Mouse (Mus musculus) adrenal gland, adult (tissue): ENCODE data around the gene Rab8a.
"Not testable (repeated sequence)": the region's sequence is repeated elsewhere in the genome, so short reads cannot be mapped to it uniquely, and the experiment has no call there.

ENCODE experiments used
- DNase-seq, 2 experiments: peaks; one replicate each; pipeline ENCODE4 v3.0.0; 2022 to 2023; ENCODE audit warnings: low spot score in 1 of 2; ENCODE audit not compliant: inconsistent age in 2 of 2

The Rab8a gene

DNA sequence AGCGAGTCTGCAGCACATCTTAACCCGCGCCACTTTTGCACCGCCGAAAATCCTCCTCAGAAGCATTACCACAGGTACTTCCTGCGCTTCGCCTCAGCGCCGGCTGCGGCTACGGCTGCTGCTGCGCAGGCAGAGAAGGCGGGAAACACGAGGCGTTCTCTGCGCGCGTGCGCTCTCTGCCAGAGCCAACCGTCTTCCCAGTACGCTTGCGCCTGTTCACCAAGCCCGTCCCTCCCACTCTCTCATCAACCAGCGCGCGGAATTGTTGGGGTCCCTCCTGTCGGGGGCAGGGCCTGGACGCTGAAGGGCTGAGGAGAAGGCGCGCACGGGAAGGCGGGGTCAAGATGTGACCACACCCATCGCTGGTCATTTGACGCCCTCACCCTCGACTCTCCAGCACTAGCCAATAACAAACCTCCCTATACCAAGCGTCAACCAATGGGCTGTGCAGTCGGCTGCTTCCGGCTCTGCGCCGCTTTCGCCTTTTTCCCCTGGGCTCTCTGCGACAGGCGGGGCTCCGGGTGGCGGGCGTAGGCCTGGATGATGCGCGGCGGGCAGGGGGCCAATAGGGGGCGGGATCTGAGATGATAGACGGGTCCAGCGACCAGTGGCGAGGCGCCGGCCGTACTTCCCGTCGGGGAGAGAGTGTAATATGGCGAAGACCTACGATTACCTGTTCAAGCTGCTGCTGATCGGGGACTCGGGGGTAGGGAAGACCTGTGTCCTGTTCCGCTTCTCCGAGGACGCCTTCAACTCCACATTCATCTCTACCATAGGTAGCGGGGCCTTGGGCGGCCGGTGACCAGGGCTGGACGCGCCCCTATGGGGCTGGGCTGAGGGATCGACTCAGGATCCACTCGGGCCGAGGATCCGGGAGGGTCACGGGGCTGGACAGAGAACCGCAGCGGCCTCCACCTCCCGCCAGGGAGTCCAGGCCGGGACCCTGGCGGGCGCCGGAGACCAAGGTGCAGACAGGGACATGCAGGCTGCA is at the start of gene Rab8a:
Gene Rab8a (plus strand): TSS at position 494 of the 991 bp plus-strand sequence.
- peak; percentile 100 for DNase-seq

DNA sequence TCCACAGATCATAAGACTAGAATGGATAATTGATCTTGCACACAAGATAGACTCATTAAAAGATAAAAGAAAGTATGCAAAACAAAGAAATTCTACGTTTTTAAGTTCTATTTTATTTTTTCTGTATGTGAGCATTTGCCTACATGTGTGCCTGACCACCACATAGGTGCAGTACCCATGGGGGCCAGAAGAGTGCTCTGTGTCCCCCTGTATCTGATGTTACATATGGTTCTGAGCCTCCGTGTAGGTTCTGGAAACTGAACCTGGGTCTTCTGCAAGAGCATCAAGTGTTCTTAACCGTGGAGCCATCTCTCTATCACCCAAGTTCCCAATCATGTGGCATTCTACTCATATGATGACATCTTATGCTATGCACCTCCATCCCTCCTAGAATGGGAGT is 48.5 kb upstream of the Rab8a start:
- no peak for DNase-seq

- no peak for DNase-seq
Measured at GRCm38 (mm10) chr8:72115202-72115601, 45.8 kb upstream of the Rab8a start.

- no peak for DNase-seq
Measured at GRCm38 (mm10) chr8:72118616-72119015, 42.4 kb upstream of the Rab8a start.

DNA sequence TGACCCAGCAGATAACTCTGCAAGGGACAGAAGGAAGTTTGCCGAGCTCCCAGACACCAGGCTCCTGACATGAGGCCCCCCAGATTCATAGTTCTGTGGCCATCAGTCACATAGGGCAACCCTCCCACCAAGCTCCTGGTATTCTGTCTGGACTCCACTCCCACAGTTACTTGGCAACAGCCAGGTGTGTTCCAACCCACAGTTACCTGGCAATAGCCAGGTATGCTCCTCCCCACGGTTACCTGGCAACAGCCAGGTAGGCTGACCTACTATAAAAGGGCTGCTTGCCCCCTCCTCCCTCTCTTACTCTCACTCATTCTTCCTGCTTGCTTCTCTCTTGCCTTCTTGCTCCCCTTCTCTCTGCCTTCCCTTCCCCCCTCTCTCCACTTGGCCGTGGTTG is 39.5 kb upstream of the Rab8a start:
- not testable (repeated sequence) for DNase-seq

DNA sequence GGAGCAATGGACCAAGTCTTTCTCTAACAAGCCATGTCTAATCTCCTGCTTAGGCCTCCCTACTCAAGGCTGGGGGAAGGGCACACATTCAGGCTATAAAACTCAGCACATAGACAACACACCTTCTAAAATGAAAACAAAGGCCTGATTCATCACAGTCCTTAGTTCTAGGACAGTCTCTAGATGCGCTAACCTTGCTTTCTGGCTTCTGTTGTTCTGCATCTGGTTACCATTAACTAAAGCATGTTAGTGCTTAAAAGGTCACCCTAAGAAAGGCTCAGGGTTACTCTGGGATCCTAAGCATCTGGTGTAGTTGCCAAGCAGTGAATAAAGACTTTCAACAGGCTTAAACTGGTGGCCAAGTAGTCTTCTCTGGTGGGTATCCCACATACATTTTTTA is 39.0 kb upstream of the Rab8a start:
- DNase-seq = no peak

DNA sequence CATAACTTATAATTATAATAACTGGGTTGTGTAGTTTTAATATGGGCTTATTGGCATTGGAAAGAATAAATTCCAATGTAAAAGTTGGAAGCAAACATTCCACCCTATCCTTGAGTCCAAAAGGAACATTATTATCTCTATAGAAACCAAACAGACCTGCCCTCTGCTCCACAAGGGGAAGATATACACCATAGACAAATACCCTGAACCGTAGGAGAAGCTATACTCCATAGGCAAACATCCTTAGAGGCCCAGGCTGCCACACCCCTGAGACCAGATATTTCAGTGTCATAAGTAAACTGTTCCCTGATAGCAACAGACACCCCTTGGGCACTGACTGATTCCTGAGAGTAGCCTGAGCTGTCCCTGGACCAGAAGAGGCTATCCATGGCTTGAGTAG is 33.2 kb upstream of the Rab8a start:
- DNase-seq = no peak

- DNase-seq = peak; percentile 58 to 71
Measured at GRCm38 (mm10) chr8:72131251-72131650, 29.7 kb upstream of the Rab8a start.

DNA sequence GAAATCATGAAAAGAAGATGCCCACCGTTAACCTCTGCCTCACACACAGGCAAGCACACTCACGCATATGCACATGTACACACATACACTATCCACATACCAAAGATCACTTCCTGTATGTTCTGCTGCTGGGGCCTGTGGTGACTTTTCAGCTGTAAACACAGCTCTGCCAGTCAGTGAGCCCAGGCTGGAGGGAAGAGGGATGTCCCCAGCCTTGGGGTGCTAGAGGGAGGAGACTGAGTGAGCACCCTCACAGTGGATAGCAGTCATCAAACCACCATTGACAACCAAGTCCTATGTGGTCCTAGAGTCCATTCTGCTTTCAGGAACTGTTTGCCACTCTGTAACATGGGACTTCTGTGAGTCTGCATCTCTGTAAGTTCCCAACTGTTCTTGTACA is 29.1 kb upstream of the Rab8a start:
- no peak for DNase-seq

GRCm38 (mm10) chr8:72132417-72132816 is 28.6 kb upstream of the Rab8a start:
- no peak for DNase-seq

DNA sequence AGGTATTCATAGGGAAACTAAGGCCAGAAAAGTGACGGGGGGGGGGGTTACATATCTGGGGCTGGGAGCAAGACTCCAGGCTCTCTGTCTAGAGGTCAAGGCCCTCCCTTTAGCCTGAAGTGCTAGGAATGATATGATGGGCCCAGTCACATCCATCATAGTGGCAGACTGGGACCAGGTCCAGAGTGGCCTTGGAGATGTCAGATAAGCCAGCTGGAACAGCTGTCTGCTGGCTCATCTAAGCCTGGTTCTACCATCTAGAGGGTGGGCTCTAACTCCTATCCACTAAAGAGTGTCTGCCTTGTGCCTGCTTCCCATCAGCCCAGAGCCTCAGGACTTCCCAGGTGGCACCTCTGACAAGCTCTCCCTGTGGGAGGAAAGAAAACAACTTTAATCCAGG is 28.1 kb upstream of the Rab8a start:
- DNase-seq = peak; percentile 78 to 90

DNA sequence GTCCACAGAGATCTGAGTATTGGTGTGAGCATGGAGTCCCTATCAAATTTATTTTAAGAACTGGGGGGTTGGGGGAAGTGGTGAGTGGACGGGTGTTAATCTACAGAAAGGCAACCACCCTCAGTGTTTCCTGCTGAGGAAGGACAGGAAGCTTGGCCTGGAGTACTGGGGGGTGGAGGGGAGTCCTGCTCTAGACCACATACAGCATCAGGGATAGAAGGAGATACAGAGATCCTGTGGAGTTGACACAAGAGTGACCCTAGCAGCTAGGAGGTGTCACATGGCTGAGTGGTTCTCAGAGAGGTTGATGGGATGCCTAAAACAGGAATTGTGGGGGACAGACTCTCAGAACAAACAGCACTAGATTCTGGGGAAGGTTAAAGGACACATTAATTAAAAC is 27.5 kb upstream of the Rab8a start:
- DNase-seq = peak in 1 of 2 experiments; percentile 57

GRCm38 (mm10) chr8:72134756-72135445 is 26.1 kb upstream of the Rab8a start, which contains the start of gene Tpm4:
Gene Tpm4, plus strand, starts transcription at chr8:72134975.
- DNase-seq = peak; percentile 79 to 90

DNA sequence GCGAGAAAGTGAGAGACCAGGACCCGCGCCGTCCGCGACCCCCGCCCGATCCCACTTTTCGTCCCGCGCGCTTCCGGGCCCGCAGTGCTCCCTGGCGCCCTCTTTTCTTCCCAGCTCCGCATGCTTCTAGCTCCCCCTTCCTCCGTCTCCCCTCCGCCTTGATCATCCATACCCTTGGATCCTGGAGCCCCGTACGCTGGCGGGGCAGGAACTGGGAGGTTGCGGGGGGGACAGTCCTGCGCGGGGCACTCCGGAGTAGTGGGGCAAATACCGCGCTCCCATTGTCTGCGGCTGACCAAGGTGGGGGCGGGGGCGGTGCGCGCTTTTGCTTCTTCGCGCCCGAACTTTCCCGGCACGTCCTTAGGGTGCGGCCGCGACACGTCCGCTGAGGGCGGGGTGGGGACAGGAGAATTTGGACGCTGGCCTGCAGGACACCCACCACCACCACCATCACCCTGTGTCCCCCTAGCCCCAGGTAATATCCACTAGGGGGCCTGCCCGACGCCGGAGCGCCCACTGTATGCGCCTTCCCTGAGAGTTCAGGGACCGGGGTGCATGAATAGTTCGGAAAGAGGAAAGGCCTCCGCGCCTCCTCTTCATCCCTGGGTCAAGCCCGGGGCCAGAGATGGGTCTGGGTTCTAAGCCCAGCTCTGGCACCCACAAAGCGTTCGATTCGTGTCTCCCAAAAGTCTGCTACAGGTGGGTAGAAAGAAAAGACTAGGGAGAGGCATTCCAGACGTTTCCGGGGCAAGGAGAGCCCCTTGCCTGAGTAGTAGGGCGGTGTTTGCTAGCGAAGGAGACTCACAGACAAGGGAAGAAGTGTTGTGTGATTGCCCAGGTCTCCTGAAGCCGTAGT is 25.3 kb upstream of the Rab8a start:
- DNase-seq = peak; percentile 43 to 85

- peak; percentile 69 to 88 for DNase-seq
Measured at GRCm38 (mm10) chr8:72136302-72136978, 24.6 kb upstream of the Rab8a start.

DNA sequence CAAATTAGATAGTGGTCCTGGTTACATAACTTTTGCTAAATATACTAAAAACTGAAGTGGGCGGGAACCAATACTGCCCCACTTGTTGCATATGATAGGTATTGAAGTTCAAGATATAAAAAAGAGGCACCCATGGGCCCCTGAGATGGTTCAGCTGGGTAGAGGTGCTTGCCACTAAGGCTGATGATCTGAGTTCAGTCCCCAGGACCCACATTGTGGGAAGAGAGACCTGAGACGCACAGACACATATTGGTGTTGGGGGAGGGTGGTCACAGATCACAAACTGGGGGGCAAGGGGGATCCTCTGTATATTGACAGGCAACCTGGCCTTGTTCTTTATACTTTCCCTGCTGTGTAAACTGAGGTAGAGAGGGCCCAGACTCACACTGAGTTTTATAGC is 23.6 kb upstream of the Rab8a start:
- DNase-seq = no peak

DNA sequence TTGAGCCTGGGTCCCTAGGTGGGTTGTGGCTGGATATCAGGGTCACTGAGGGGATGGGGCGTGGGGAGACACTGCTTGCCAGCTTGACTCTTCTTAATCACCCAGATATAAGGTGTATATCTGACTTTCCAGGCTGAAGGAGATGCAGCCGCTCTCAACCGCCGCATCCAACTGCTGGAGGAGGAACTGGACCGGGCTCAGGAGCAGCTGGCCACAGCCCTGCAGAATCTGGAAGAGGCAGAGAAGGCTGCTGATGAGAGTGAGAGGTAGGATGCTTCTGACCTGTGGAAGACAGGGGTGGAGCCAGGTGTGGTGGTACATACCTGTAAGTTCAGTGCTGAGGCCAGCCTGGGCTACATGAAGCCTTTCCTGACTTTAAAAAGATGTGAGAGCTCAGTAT is 22.5 kb upstream of the Rab8a start:
- no peak for DNase-seq

- DNase-seq = peak in 1 of 2 experiments; percentile 17
Measured at GRCm38 (mm10) chr8:72143256-72143824, 17.7 kb upstream of the Rab8a start.

DNA sequence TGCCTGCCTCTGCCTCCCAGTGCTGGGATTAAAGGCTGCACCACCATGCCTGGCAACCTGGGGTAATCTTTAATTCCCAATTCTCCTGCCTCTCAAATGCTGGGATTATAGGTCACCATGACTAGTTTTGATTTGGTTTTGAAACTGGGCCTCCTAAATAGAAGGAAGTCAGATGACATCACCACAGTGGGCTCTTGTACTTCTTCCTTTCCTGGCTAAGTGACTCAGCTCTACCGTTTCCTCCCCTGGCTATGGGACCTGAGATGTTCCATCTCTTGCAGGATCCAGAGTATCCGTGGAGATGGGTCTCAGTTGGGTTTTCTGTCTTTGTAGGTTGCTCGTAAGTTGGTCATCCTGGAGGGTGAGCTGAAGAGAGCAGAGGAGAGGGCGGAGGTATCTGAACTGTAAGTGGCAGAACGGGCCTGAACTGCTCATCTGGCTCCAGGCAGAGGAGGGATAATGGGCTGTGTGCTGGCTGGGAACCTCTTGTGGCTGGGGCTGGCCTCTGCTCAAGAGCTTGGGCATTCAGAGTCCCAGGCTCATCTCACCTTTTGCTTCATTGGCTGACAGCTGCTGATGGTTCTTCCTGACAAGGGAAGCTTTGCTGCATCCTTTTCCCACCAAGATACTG is 16.5 kb upstream of the Rab8a start:
- no peak for DNase-seq

DNA sequence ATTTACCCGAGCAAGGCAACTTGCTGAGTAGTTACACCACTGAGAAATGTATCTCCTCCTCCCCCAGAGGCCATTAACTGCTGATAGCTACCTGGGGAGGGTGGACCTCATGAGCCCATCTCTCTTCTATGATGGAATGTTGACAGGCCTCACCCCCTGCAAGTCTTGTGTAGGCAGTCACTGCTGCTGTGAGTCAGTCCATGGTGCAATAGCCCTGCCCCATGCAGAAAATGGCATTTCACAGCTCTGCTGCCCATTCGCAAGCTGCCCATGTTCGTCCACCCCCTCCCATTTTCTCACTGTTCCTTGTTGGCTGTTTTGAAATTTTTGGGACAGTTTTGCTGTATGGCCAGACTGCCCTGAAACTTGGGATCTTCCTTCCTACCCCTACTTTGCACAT is 15.5 kb upstream of the Rab8a start:
- peak in 1 of 2 experiments; percentile 68 for DNase-seq
